Mouse (Mus musculus) forebrain, embryonic 15.5 days (tissue): Measurements from ENCODE around the gene Zcchc3. TPM values are rescaled to one million over a fixed set of nuclear protein-coding genes. Genes with fewer than 3 reads are reported as not detected.

Source experiments
- ATAC-seq: fragments of 200-750 bp; cut with Nextera tagmentation; replicated peaks from 2 replicates; pipeline ENCODE4 v1.8.0; 2017; ENCODE audit warnings: mild to moderate bottlenecking, moderate TSS enrichment, moderate library complexity
- H3K27ac ChIP-seq: fragments of 300-500 bp; sonication (generic); replicated peaks from 2 replicates; pipeline ENCODE4 v1.5.1; 2015; ENCODE audit warnings: mild to moderate bottlenecking, inconsistent platforms
- H3K27me3 ChIP-seq: fragments of 300-500 bp; sonication (generic); 2 replicates; pipeline ENCODE4 v1.6.1; 2015; ENCODE audit warnings: inconsistent platforms
- H3K36me3 ChIP-seq: fragments of 300-500 bp; sonication (generic); 2 replicates; pipeline ENCODE4 v1.6.1; 2015; ENCODE audit warnings: mild to moderate bottlenecking, inconsistent platforms
- H3K4me1 ChIP-seq: fragments of 300-500 bp; sonication (generic); 2 replicates; pipeline ENCODE4 v1.6.1; 2015; ENCODE audit warnings: inconsistent platforms
- H3K4me2 ChIP-seq: fragments of 300-500 bp; sonication (generic); replicated peaks from 2 replicates; pipeline ENCODE4 v1.6.1; 2015; ENCODE audit warnings: mild to moderate bottlenecking, inconsistent platforms
- H3K4me3 ChIP-seq: fragments of 300-500 bp; sonication (generic); 2 replicates; pipeline ENCODE4 v1.5.1; 2015; ENCODE audit warnings: mild to moderate bottlenecking, inconsistent platforms
- H3K9ac ChIP-seq: fragments of 300-500 bp; sonication (generic); replicated peaks from 2 replicates; pipeline ENCODE4 v1.6.1; 2015; ENCODE audit warnings: mild to moderate bottlenecking, inconsistent platforms
- H3K9me3 ChIP-seq: fragments of 300-500 bp; sonication (generic); 2 replicates; pipeline ENCODE4 v1.6.1; 2016; ENCODE audit warnings: inconsistent platforms
- WGBS: fragments of 180-500 bp; shearing (Covaris S2); methylation state at CpG from one replicate; pipeline ENCODE4 v1.1.7; 2015; ENCODE audit warnings: mixed read lengths; 5-methylcytosine and 5-hydroxymethylcytosine counted together
- polyA plus RNA-seq: library from polyadenylated mRNA; unstranded; fragments of >200 nt; fragmentation: Nextera tagmentation; extraction: Ambion mirVana; gene quantifications from 2 replicates; pipeline ENCODE4 v1.2.1, GENCODE M21; 2015

Zcchc3 gene
- 18.7 TPM in 2 replicates for polyA plus RNA-seq

- Histone ChIP-seq H3K27me3 (no peaks in the 10 kb centered on the region), H3K36me3 (no peaks in the 10 kb centered on the region), H3K4me1 (peaks cover 45% of the 10 kb centered on the region), H3K4me2 (peak within 1 kb of the TSS; percentile 93), H3K4me3 (peak within 1 kb of the TSS; percentile 85), H3K27ac (peak within 1 kb of the TSS; percentile 97), H3K9me3 (no peaks in the 10 kb centered on the region), H3K9ac (peak within 1 kb of the TSS; percentile 91)
- ATAC-seq = peak; percentile 78
- WGBS = under 1% methylated on average over 65 of the region's 65 CpGs
Observed at GRCm38 (mm10) chr2:152414591-152415165, at the start of gene Zcchc3. Zcchc3 (minus strand) TSS chr2:152415027.

DNA sequence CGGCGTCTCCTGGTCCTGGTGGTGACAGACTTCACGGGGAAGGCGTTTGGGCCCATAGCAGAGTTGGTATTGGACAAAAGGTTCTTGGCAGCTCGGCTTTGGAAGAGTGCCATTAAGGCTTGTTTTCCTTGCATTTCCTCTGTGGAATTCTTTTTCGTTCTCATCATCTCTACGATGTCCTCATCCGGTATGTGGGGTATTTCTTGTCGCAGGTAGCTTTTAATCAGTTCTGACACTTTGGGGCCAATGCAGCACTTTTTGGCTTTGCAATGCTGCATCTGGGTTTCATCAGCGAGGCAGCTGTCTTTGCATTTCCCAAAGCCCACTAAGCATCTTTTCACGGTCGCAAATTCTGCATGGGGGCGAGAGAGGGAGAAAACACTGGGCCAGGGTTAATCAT, 44.4 kb upstream of the Zcchc3 start:
- H3K27ac ChIP-seq = no peak overlapping the region
- H3K27me3 ChIP-seq = no peaks in the 10 kb centered on the region
- no peak overlapping the region for H3K4me3 ChIP-seq
- no peaks in the 10 kb centered on the region for H3K36me3 ChIP-seq
- H3K4me1 ChIP-seq = peaks cover 4% of the 10 kb centered on the region; the same call in 1 of the 2 replicates
- H3K9ac ChIP-seq = no peak overlapping the region
- H3K4me2 ChIP-seq = no peak overlapping the region
- ATAC-seq = no peak
- WGBS = 59% methylated on average over 13 of the region's 13 CpGs
- no peaks in the 10 kb centered on the region for H3K9me3 ChIP-seq

DNA sequence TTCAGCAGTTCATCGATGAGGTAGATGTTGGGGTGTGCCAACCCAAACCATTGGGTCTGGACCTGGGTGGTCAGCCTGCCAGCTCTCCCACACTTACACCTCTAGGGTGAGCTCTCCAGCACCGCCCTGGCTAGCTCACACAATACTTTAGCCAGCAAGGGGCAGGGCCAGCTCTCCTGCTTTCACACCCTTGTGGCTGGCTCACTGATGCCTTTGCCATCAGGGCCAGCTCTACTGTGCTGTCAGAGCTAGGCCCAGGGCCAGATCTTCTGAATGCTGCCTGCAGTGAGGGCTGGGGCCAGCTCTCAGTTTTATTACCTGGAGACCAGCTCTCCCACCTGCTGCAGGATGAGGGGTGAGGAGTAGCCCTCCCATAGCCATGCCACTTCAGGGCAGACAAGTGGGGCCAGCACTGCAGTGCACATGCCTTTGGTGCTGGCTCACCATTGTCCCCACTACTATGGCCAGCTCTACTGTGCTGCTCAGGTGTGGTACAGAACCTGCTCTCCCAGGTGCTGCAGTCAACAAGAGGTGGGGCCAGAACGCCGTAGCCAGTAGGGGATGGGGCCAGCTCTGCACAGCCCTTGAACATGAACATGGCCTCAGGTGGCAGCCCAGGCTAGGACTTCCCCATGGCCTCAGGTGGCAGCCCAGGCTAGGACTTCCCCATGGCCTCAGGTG, 37.4 kb upstream of the Zcchc3 start:
- Histone ChIP-seq H3K36me3 (no peaks in the 10 kb centered on the region), H3K4me1 (no peaks in the 10 kb centered on the region), H3K4me3 (no peak overlapping the region), H3K9me3 (no peaks in the 10 kb centered on the region), H3K9ac (no peak overlapping the region), H3K27ac (no peak overlapping the region), H3K4me2 (no peak overlapping the region), H3K27me3 (no peaks in the 10 kb centered on the region)
- 74% methylated on average over 4 of the region's 4 CpGs for WGBS
- ATAC-seq = 0 out of 2 replicates have a peak, but pooled peaks have one; percentile 38

- Histone ChIP-seq H3K27me3 (no peaks in the 10 kb centered on the region), H3K4me2 (no peak overlapping the region), H3K27ac (no peak overlapping the region), H3K9ac (no peak overlapping the region), H3K36me3 (no peaks in the 10 kb centered on the region), H3K9me3 (no peaks in the 10 kb centered on the region), H3K4me3 (no peak overlapping the region), H3K4me1 (no peaks in the 10 kb centered on the region)
- 5% methylated on average over 5 of the region's 5 CpGs for WGBS
- no peak for ATAC-seq
Observed at GRCm38 (mm10) chr2:152450241-152450640, 35.4 kb upstream of the Zcchc3 start.

DNA sequence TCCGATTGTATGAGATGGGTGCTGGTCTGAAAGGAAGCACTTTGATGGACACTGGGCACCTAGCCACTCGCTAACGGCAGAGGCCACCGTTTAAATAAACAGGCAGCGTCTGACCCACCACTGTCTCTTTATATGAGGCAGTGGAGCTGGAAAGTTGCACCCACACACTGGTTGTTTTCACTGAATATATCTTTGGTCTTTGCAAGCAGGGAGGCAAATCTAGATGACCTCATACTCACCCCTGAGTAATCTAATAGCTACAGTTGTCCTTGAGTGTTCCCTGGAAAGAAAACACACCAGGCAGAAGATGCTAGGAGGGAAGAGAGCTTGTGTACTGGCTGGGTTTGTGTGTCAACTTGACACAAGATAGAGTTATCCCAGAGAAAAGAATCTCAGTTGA, 32.6 kb upstream of the Zcchc3 start:
- no peaks in the 10 kb centered on the region for H3K9me3 ChIP-seq

GRCm38 (mm10) chr2:152446642-152447041, 31.8 kb upstream of the Zcchc3 start:
- H3K27me3 ChIP-seq = no peaks in the 10 kb centered on the region
- no peak overlapping the region for H3K4me3 ChIP-seq
- H3K27ac ChIP-seq = no peak overlapping the region
- ATAC-seq = no peak
- WGBS = 89% methylated on average over 2 of the region's 2 CpGs
- no peaks in the 10 kb centered on the region for H3K9me3 ChIP-seq
- no peaks in the 10 kb centered on the region for H3K36me3 ChIP-seq
- 0 out of 2 replicates have a peak, but pooled peaks cover 2% of the 10 kb centered on the region for H3K4me1 ChIP-seq
- H3K9ac ChIP-seq = no peak overlapping the region
- H3K4me2 ChIP-seq = no peak overlapping the region

More for the DNA sequence above, 32.6 kb upstream of the Zcchc3 start:
- WGBS = 56% methylated on average over 5 of the region's 5 CpGs
- Histone ChIP-seq H3K27me3 (no peaks in the 10 kb centered on the region), H3K4me1 (0 out of 2 replicates have a peak, but pooled peaks cover 2% of the 10 kb centered on the region), H3K4me2 (no peak overlapping the region), H3K36me3 (no peaks in the 10 kb centered on the region), H3K9ac (no peak overlapping the region), H3K4me3 (no peak overlapping the region), H3K27ac (no peak overlapping the region)
- ATAC-seq = no peak

DNA sequence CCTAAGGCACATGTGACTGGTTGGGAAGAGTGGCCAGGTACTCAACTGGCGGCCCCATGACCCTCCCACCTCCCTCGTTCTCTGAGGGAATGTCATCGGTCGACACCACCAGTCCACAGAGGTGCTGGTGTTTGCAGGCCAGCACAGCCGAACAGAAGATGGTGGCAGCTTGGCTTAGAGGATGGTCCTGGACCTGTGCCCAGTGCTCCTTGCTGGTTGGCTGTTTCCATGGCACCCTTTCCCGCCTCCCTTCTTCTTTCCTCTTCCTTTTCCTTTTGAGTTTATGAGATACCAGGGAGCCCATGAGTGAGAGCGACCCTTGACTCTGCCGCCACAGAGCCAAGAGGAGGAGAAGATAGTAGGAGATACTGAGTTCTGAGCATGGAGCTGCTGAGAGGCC, 28.5 kb upstream of the Zcchc3 start:
- Histone ChIP-seq H3K9me3 (no peaks in the 10 kb centered on the region), H3K4me2 (no peak overlapping the region), H3K27ac (no peak overlapping the region), H3K9ac (no peak overlapping the region), H3K4me3 (no peak overlapping the region), H3K27me3 (no peaks in the 10 kb centered on the region), H3K36me3 (no peaks in the 10 kb centered on the region), H3K4me1 (0 out of 2 replicates have a peak, but pooled peaks cover 2% of the 10 kb centered on the region)
- ATAC-seq = 0 out of 2 replicates have a peak, but pooled peaks have one; percentile 32
- 63% methylated on average over 8 of the region's 8 CpGs for whole genome bisulfite sequencing

GRCm38 (mm10) chr2:152442322-152442721, 27.5 kb upstream of the Zcchc3 start:
- Histone ChIP-seq H3K27ac (no peak overlapping the region), H3K36me3 (no peaks in the 10 kb centered on the region), H3K27me3 (no peaks in the 10 kb centered on the region), H3K9ac (no peak overlapping the region), H3K4me2 (no peak overlapping the region), H3K4me1 (0 out of 2 replicates have a peak, but pooled peaks cover 4% of the 10 kb centered on the region), H3K4me3 (no peak overlapping the region), H3K9me3 (no peaks in the 10 kb centered on the region)
- ATAC-seq = no peak
- 81% methylated on average over 4 of the region's 4 CpGs for WGBS

DNA sequence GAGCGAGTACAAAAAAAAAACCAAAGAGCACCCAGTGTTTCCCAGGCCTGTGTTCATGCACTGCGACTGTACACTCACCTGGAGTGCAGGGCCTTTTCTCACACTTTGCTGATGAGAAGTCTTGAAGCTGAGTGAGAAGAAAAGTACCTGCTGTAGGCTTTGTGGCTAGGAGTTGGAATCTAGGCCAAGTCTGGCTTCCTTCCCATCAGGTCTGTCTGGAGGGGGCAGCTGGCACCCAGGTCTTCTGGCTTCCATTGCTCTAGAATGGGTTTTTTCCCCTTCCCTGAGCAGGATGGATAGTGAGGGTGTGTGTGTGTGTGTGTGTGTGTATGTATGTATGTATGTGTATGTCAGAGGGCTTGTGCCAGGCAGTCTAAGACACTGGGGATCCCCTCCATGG, 25.0 kb upstream of the Zcchc3 start:
- H3K4me1 ChIP-seq = 0 out of 2 replicates have a peak, but pooled peaks cover 13% of the 10 kb centered on the region
- H3K4me3 ChIP-seq = no peak overlapping the region
- H3K27me3 ChIP-seq = no peaks in the 10 kb centered on the region
- H3K9ac ChIP-seq = no peak overlapping the region
- no peaks in the 10 kb centered on the region for H3K36me3 ChIP-seq
- no peaks in the 10 kb centered on the region for H3K9me3 ChIP-seq
- no peak overlapping the region for H3K4me2 ChIP-seq
- ATAC-seq = no peak
- no peak overlapping the region for H3K27ac ChIP-seq
- 83% methylated on average over 2 of the region's 2 CpGs for WGBS

DNA sequence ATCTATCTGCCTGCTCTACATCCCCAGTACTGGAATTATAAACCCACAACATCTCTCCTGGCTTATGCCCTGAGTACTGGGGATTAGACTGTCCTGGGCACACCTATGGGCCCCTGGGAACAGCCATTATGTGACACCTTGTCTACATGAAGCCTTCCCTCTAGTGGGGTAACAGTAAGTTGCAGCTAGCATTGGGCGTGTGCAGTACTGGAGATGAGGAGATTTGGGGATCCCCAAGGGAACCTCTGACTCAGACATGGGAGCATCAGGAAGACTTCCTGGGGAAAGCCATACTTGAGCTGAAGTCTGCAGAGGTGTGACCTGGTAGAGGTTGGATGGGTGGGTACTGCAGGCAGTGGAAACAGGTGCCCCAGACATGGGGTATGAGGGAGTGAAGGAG, 24.1 kb upstream of the Zcchc3 start:
- Histone ChIP-seq H3K4me2 (no peak overlapping the region), H3K9me3 (no peaks in the 10 kb centered on the region), H3K4me3 (no peak overlapping the region), H3K36me3 (no peaks in the 10 kb centered on the region), H3K27ac (no peak overlapping the region), H3K4me1 (0 out of 2 replicates have a peak, but pooled peaks cover 13% of the 10 kb centered on the region), H3K9ac (no peak overlapping the region), H3K27me3 (no peaks in the 10 kb centered on the region)
- WGBS = 63% methylated on average over 1 of the region's 1 CpGs
- ATAC-seq = no peak

GRCm38 (mm10) chr2:152436983-152437860, 22.4 kb upstream of the Zcchc3 start:
- Histone ChIP-seq H3K9ac (peak overlapping the region; percentile 40), H3K4me1 (0 out of 2 replicates have a peak, but pooled peaks cover 11% of the 10 kb centered on the region), H3K4me3 (peak overlapping the region; percentile 33), H3K4me2 (peak overlapping the region; percentile 52), H3K27me3 (no peaks in the 10 kb centered on the region), H3K27ac (no peak overlapping the region), H3K36me3 (no peaks in the 10 kb centered on the region), H3K9me3 (no peaks in the 10 kb centered on the region)
- ATAC-seq = peak; percentile 84
- 4% methylated on average over 23 of the region's 23 CpGs for WGBS
